Mouse (Mus musculus) heart, postnatal 36 days (tissue): ENCODE measurements around the gene 2210418O10Rik. TPM values are rescaled to one million over a fixed set of nuclear protein-coding genes. Genes with fewer than 3 reads are reported as not detected.
"Not testable (repeated sequence)": the region's sequence is repeated elsewhere in the genome, so short reads cannot be mapped to it uniquely, and the experiment has no call there.

ENCODE experiments used
- DNase-seq, 2 experiments: peaks; one replicate each; pipeline ENCODE4 v3.0.0; 2021 to 2022
- intact Hi-C: fragments of 180-260 bp; cut with DNase I; formaldehyde crosslinking; loops from one replicate; pipeline ENCODE4 v1.15.1; 2025
- total RNA-seq, 2 experiments: library from RNA; stranded (reverse); gene quantifications; 2 replicates each; pipeline ENCODE4 v1.2.3; 2021

2210418O10Rik gene
- total RNA-seq, result 1 to 10 TPM; 3.2 to 3.9 TPM

- DNase-seq, intact Hi-C loops: not testable (repeated sequence)
Measured at GRCm38 (mm10) chr2:176226269-176226668, at the start of gene 2210418O10Rik. 2210418O10Rik (plus strand) TSS chr2:176226569.

GRCm38 (mm10) chr2:176248519-176248918, 22.1 kb downstream of the 2210418O10Rik start:
- intact Hi-C loops, DNase-seq: not testable (repeated sequence)

Other genes starting within 250 kb of the 2210418O10Rik start
- gene Gm2004, start 76.7 kb upstream of the 2210418O10Rik start, total RNA-seq, result 10 to 100 TPM; 19.5 to 21.3 TPM
- not detected for gene Gm11009, start 92.9 kb downstream of the 2210418O10Rik start, total RNA-seq
- gene Gm14435, start 197.0 kb downstream of the 2210418O10Rik start, total RNA-seq, result 10 to 100 TPM; 23.4 to 26.0 TPM